Mouse (Mus musculus) adrenal gland, adult 18-20 months (tissue): Measurements from ENCODE around the gene Khk. TPM values are rescaled to one million over a fixed set of nuclear protein-coding genes. Genes with fewer than 3 reads are reported as not detected.
A peak's percentile ranks its signal among the peaks of the same experiment; 100 is the strongest.

ENCODE experiments used
- DNase-seq, 2 experiments: peaks; one replicate each; pipeline ENCODE4 v3.0.0; 2021 to 2022; ENCODE audit warnings: low spot score in 2 of 2
- total RNA-seq, 2 experiments: library from RNA; stranded (reverse); gene quantifications; 1 replicate in 1 of 2; 2 replicates in 1 of 2; pipeline ENCODE4 v1.2.3; 2021

Gene Khk
- total RNA-seq, 2 experiments from 2014 or later, result 58.3 to 59.0 TPM

DNA sequence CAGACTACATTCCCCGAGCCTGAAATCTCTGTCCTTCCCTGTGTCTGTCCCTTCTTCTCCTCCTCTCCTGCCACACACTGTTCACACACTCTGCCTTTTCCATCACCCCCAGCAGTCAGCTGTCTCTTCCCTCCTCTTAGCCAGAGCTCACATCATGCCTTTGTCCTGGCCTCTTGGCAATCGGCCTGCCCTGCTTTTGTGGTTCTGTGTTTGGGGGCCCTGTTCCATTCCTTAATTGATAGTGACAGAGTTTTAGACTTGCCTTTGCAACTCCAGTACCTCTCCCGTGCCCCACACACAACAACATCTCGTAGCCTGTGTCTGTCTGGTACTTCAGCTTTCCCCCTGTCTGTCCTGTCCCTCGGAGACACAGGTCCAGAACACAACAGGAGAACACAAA, 9.1 kb upstream of the Khk start:
- DNase-seq, result no peak

DNA sequence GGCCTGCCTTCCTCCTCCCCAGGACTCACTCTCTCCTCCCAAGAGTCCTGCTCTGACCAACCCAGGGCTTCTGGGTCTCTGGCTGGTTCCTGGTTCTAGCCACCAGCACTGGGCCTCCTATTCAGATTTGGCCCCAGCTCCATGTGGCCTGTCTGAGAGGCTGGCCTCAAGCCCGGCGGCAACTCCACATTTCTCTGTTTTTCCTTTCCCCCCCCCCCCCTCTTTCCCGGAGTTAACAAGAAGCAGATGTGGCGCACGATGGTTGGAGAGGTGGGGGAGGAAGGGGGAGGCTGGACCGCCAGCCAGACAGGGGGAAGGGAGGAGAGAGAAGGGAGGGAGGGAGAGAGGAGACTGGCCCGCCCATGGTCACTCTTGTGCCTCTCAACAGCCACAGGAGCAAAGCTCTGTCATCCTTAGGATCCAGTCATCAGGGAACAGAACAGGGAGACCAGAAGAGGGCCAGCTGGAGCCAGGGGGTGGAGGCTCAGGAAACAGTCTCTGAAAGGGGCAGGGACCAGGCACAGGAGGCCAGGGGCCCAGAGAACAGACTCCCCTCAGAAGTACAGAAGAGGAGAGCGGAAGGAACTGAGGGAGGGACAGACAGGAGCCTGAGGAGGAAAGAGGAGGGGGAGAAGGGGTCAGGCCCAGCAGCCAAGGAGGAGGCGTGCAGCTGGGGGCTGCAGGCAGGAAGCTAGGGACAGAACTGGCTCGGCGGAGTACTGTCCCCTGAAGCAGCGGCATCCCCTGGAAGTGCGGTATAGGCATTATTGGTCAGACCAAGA, 8.0 kb upstream of the Khk start, which contains the start of gene Emilin1:
Gene Emilin1 (plus strand): TSS at position 343 of the 782 bp plus-strand sequence.
- no peak for DNase-seq

DNA sequence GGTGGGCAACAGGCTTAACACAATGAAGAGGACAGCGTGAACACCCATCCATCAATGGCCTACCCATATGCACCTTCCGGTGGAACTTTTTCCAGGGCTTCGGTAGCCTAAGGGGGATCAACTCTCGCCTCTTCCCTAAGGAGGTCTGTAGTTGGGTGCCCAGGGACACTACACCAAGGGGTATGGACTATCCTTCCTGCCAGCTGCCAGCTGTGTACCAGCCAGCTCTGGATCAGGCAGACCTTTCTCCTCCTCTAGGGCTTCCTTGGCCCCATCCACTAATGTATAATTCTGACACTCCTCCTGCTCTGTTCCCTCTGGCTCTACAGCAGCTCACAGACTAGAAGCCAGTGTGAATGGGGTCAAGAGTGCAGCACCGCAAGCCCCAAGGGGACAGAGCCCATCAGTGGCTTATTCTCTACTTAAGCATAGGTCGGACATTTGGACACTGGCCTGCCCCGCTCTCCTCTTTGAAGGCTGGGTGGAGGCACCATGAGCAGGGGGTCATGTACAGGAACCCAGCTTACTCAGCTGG, 7.1 kb upstream of the Khk start:
- DNase-seq, result no peak

DNA sequence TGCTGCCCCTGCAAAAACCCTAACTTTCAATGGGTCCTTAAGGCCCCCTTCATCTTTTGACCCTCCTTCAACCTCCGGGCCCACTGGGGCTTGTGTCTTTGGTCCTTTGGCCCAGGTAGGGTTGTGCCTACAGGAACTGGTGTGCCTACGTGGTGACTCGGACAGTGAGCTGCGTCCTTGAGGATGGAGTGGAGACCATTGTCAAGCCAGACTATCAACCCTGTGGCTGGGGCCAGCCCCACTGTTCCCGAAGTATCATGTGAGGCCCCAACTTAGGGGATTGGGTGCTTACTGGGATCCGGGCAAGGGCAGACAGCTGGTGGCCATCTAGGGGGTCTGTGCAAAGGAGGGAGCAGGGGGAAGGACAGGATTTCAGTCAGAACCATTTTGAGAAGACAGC, 6.4 kb upstream of the Khk start:
- DNase-seq, result no peak

DNA sequence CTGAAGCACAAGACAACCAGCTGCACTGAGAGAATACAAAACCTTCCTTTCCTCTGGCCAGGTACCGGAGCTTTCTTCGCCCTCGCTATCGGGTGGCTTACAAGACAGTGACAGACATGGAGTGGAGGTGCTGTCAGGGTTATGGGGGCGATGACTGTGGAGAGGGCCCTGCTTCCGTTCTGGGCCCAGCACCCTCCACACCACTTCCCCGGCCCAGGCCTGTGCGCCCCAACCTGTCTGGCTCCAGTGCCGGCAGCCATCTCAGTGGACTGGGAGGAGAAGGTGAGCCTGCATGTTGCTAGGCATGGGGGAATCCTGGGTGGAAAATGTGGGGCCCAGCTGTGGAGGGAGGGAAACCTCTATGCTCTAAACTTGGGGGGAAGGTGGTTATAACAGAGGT, 5.8 kb upstream of the Khk start:
- no peak for DNase-seq

DNA sequence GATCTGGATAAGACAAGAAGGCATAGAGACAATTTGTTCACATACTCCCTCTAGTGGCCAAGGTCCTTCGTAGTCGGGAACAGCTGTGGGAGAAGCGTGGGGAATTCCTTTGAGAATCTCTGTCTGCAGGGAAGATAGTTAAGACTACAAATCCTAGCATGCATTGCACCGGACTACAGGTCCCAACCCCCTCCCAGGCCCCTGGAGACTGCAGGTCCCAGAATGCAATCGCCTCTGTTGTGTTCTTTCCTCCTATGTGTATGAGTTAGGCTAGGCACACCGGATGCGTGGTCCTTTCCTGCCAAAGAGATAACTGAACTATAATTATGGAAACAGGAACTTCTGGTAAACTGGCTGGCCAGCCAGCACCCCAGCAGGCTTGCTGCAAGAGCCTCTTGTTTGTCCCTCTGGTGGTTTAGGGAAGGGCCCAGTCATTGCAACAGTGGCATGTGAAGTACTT, 5.2 kb upstream of the Khk start:
- peak; percentile 56 to 59 for DNase-seq

DNA sequence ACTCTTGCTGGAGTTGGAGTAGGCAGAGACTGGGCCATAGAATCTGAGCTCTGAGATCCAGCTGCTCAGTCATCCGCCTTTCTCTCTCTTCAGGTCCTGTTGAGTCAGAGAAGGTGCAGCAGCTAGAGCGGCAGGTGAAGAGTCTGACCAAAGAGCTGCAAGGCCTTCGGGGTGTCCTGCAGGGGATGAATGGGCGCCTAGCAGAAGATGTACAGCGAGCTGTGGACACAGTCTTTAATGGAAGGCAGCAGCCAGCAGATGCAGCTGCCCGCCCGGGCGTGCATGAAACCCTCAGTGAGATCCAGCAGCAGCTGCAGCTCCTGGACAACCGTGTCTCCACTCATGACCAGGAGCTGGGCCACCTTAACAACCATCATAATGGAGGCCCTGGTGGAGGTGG, 4.4 kb upstream of the Khk start:
- no peak for DNase-seq

DNA sequence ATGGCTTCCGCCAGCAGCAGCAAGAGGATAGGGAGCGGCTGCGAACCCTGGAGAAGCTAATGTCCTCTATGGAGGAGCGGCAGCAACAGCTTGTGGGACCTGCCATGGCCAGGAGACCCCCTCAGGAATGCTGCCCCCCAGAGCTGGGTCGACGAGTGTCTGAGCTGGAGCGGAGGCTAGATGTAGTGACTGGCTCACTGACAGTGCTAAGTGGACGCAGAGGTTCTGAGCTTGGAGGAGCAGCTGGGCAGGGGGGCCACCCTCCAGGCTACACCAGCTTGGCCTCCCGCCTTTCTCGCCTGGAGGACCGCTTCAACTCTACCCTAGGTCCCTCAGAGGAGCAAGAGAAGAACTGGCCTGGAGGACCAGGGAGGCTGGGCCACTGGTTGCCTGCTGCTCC, 3.9 kb upstream of the Khk start:
- no peak for DNase-seq

DNA sequence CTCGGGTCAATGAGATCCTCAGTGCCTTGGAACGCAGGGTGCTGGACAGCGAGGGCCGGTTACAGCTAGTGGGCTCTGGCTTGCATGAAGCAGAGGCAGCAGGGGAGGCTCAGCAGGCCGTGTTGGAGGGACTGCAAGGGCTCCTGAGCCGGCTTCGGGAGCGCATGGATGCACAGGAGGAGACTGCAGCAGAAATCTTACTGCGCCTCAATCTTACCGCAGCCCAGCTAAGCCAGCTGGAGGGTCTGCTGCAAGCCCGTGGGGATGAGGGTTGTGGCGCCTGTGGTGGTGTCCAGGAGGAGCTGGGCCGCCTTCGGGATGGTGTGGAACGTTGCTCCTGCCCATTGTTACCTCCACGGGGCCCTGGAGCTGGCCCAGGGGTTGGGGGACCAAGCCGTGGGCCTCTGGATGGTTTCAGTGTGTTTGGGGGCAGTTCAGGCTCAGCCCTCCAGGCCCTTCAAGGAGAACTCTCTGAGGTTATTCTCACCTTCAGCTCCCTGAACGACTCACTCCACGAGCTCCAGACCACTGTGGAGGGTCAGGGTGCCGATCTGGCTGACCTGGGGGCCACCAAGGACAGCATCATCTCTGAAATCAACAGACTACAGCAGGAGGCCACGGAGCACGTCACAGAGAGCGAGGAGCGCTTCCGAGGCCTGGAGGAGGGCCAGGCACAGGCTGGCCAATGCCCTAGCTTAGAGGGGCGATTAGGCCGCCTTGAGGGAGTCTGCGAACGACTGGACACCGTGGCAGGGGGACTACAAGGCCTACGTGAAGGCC, 3.1 kb upstream of the Khk start:
- DNase-seq, result no peak

DNA sequence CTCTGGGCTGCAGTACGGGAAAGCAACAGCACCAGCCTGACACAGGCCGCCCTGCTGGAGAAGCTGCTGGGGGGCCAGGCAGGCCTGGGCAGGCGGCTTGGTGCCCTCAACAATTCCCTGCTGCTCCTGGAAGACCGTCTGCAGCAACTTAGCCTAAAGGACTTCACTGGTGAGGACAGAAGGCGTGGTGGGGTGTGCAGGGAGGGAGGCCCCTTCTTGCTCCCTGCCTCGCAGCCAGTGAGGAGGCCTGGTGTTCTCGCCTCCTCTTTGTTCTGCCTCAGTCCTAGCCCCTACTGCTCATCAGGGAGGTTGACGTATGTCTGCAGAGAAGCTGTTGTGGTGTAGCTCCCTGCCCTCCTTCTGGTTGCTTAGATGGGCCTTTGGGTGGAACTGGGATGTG, 2.5 kb upstream of the Khk start:
- DNase-seq, result no peak

DNA sequence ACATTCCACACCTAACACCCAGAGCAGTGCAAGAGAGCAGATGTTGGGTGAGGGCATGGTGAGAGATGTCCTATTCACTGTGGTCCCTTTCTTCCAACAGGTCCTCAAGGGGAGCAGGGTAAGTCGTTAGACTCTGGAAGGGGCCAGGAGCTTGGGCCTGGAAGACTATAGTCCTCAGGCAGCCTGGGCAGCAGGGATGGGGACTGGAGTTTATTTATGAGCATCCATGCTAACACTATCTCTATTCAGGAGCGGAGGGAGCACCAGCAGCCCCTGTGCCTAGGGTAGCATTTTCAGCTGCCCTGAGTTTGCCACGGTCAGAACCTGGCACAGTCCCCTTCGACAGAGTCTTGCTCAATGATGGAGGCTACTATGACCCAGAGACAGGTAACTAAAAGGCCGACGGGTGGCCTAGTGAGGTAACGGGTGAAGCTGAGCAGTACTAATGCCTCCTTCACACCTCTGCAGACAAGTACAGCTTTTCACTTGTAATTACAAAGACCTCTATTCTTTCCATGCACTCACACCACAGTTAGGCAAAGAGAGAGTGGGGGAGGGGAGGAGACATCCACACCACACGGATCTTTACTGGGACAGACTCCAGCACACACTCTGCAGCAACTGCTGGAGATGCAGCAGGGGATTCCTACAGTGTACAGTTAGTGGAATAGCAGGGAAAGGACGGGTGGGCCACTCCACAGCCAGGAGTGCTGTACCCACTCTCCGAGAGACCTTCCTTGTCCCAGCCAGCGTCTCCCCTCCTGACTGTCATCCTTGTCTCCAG, 1.2 kb upstream of the Khk start:
- DNase-seq, result no peak

DNA sequence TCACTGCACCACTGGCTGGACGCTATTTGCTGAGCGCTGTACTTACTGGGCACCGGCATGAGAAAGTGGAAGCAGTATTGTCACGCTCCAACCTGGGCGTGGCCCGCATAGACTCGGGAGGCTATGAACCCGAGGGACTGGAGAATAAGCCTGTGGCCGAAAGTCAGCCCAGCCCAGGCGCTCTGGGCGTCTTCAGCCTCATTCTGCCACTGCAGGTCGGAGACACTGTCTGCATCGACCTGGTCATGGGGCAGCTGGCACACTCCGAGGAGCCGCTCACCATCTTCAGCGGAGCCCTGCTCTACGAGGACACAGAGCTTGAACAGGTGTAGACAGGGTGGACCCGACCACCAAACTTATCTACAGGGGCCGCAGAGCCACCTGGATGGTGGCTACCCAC, 610 bp upstream of the Khk start:
- DNase-seq, result no peak

DNA sequence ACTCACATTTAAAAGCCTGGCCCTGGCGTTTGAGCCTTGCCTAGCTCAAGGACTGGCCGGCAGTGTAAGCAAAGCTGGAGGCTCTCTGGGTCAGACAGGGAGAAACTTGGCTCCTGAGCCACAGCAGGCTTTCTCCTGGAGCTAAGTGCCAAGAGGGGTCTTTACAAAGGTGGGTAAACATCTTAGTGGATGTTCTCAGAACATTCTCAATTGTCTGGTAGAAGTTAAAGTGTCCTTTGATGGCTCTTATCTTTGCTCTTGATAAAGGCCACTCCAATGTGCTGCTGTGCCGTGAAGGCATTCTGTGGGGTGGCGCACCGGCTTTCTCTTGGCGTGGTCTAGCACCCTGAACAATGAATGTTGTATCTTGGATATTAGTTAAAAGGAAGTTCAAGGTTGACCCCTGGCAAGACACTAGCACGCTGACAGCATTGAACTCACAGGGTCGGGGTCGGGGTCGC, 1.4 kb downstream of the Khk start:
- DNase-seq, result no peak

DNA sequence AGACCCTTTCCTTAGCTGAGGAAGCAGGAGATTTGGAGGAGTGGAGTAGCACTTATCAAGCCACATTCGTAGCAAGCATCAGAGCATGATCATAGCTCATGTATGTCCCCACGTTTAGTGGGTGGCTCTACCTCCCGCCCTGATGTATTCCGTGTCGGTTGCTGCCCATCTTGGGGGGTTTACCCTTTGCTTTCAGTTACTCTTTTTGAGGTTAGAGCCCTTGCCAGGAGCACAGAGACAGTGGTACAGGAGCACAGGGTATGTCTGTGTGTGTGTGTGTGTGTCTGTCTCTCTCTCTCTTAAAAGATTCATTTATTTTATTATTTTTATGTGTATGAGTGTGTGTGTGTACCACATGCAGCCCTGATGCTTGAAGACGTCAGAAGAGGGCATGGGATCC, 1.9 kb downstream of the Khk start:
- DNase-seq, result no peak

DNA sequence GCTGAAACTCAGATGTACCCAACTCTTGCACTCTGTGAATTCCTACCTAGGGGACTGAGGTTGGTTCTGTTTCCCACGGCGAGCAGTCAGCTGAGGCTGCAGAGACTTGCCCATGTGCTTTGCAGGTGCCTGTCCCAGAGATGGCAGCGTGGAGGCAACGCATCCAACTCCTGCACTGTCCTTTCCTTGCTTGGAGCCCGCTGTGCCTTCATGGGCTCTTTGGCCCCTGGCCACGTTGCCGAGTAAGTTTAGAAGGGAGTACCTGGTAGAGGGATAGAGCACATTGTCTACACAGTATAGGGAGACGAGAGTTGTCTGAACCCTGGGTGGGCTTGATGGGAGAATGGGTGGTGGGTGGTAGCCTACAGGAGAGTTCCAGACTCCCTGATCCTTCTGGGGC, 3.4 kb downstream of the Khk start:
- no peak for DNase-seq

DNA sequence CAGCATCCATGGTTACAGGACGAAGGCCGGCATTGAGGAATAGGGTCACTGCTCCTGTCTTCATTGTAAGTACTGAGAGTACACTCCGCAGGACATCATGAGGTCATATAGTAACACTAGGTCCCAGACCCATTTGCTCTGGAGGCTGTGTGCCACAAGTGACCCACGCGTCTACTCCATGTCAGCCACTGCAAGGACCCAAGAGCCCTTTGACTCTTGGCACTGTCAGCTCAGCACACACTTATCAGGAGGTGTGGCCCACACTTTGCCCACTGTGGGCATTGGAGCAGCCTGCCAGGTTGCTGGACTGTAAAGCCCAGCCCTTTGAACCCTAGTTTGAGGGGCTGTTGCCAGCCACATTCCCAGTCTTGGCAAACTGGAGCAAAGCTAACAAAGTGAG, 4.0 kb downstream of the Khk start:
- DNase-seq, result no peak

DNA sequence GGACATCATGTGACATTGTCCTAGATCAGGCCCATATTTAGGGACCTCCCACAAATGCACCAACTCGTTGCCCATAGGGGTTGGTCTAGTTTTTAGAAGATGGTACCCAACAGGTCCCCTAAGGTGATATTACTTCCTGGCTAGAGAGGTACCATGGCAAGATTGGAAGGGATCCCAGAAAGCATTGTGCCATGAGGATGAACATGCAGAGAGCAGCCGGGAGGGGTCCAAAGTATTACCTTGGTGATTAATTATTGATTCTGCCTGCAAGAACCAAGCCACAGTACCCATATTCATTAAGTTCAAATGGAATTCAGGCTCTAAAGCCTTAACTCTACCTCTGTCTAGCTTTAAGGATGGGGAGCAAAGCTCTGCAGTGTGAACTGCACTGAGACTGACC, 4.8 kb downstream of the Khk start:
- no peak for DNase-seq

DNA sequence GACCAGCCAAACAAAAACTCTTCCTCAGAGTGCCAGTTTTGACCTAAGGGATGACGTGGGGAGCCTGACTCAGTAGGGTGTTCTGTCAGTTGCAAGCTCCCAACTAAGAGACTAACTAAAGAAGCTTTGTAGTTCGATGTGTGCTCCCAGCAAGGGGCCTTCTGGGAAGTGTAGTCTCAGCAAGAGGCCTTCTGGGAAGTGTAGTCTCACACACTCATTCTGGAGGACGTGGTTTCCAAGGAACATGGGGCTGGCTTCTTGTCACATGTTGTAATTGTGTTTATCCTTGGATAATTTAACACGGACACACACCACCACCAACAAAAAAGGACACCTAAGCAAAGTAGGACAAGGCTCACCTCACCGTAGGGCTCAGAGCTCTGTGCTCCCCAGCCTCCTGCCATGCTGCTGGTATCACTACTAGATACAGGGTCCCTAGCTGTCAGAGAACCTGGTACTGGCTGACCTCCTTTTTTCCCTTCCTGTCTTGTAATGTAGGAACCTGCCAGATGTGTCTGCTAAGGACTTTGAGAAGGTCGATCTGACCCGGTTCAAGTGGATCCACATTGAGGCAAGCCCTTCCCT, 6.8 kb downstream of the Khk start:
- DNase-seq, result no peak

DNA sequence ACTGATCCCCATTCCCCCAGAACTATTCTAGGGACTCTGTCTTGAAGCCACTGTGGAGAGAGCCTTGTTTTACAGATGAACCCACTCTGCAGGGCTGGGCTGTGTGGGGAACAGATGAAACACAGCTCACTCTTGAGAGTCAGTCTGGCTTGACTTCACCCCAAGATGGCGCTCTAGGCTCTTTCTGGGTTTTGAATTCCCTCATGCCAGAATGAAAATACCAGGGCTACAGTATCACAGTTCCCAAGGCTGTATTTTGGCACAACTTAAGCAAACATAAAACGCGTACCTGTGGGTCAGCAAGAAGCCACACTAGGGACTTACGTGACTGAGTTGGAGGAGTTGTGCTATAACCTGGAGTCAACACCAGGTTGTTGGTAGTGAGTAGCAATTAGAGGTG, 8.9 kb downstream of the Khk start:
- DNase-seq, result peak; percentile 67 to 73

DNA sequence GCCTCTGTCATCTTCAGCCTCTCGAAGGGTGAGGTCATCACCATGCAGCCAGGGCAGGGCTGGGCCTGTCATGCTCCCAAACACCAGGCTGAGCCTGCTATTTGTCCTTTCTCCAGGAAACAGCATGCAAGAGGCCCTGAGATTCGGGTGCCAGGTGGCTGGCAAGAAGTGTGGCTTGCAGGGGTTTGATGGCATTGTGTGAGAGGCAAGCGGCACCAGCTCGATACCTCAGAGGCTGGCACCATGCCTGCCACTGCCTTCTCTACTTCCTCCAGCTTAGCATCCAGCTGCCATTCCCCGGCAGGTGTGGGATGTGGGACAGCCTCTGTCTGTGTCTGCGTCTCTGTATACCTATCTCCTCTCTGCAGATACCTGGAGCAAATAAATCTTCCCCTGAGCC, 9.6 kb downstream of the Khk start:
- DNase-seq, result no peak

DNA sequence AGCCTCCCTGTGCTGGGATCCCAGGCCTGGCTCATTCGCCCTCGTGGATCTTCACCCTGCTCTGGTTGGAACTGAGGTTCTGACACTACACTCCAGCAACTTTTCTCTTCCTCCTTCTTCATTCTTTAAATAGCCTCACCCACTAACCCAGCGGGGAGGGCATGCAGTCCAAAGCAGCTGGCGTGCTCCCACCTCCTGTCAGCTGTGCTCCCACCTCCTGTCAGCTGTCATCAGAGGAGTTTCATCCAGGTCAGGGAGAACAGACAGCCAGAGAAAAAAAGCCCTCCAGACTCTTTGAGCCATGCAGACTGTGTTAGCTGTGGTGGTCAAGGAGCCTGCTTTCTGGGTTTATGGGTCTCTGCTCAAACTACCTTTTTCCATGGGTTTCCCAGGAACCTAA, 10.1 kb downstream of the Khk start:
- no peak for DNase-seq
